Mouse (Mus musculus) ES-Bruce4 (cell line): ENCODE data around the gene Tbc1d30.

Experiments
- CTCF ChIP-seq: IDR thresholded peaks from one replicate; pipeline ENCODE4 v1.8.1; 2011; ENCODE audit warnings: low read depth, low read length
- EP300 ChIP-seq: IDR thresholded peaks from 2 replicates; pipeline ENCODE4 v1.6.1; 2011; ENCODE audit warnings: low read depth, low read length; ENCODE audit not compliant: insufficient read depth
- POLR2A ChIP-seq: IDR thresholded peaks from one replicate; pipeline ENCODE4 v1.8.1; 2011; ENCODE audit warnings: low read length; ENCODE audit not compliant: insufficient read depth

DNA sequence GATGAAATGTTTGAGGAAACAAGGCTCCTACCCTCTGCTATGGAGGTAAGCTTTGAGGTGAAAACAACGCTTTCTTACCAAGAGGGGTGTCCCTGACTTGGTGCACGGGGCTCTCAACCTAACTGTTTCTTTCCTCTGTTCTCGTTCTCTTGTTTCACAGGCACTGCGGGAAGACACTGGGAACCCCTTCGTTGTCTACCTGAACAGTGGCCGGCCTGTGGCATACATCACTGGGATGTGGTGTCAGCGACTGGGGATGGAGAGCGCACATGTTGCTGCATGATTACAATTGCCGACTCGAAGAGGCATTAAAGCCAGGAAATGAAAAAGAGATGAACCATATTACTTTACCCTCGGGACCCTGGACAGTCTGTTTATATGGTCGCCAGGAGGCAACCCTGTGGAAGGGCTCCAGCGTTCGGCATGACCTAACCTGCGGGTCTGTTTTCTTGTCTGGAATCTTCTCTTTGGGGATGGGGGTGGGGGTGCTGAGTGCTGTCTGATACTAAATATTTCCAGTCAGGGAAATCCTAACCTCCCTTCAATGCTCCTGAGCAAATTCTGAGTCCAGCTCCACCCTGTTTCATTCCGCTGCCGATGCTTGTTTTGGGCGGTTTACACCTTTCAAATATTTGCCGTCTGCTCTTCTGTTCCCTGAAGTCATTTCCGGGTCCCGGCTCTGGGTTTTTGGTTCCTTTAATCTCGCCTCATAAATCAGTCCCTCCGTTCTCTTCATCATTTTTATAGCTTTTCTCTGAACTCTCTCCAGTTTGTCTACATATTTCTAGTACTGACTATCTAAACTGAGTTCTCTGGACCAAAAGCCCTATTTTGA is 107.5 kb downstream of the Tbc1d30 start:
- TF ChIP-seq CTCF (no peak), EP300 (no peak), POLR2A (no peak)
